Mouse (Mus musculus): ENCODE measurements around the gene Serpina3n. TPM values are rescaled to one million over a fixed set of nuclear protein-coding genes. Genes with fewer than 3 reads are reported as not detected.

Serpina3n gene
- total and polyA plus RNA-seq, 3 experiments: not detected

- Histone ChIP-seq H3K36me3 (replicated peaks in 1 of 2; ENCODE audit: control insufficient read depth in 1 of 2, insufficient read depth in 1 of 2, low read length in 1 of 2) (no peaks in the 10 kb centered on the region), H3K9me3 (replicated peaks; ENCODE audit: low read length) (no peaks in the 10 kb centered on the region), H3K9ac (ENCODE audit: insufficient read depth, low read depth) (no peak overlapping the region), H3K79me2 (replicated peaks; ENCODE audit: control insufficient read depth, extremely low read depth, insufficient read depth, poor library complexity, severe bottlenecking) (no peaks in the 10 kb centered on the region), H3K4me3 (replicated peaks in 1 of 3; ENCODE audit: low read depth in 2 of 3, low read length in 2 of 3, poor library complexity in 1 of 3) (no peak overlapping the region), H3K27me3 (replicated peaks) (peaks cover 36% of the 10 kb centered on the region), H3K4me1 (ENCODE audit: control insufficient read depth in 1 of 2, insufficient read depth in 2 of 2) (peaks cover 2 to 12% of the 10 kb centered on the region in 2 experiments; a peak in 3 of 4 replicates), H3K4me2 (ENCODE audit: insufficient read depth, low read depth, poor library complexity, severe bottlenecking) (no peak overlapping the region), H3K27ac (ENCODE audit: insufficient read depth, low read depth) (no peak overlapping the region)
- peak; percentile 51 for DNase-seq (ENCODE audit: extremely low read depth)
- TF ChIP-seq E2F4 (IDR thresholded peaks at IDR 0.05; ENCODE audit: insufficient replicate concordance, low read depth, low read length): no peak
- no peak for TF ChIP-seq MEF2A (IDR thresholded peaks at IDR 0.05; ENCODE audit: borderline replicate concordance, low read depth, low read length)
- no peak for TF ChIP-seq ZMIZ1 (IDR thresholded peaks at IDR 0.05; ENCODE audit: low read depth, low read length)
- TF ChIP-seq RAD21 (IDR thresholded peaks at IDR 0.05; ENCODE audit: low read depth, low read length): peak; percentile 53
- TF ChIP-seq IRF4 (IDR thresholded peaks at IDR 0.05; ENCODE audit: low read depth, low read length): no peak
- TF ChIP-seq ELF1 (IDR thresholded peaks at IDR 0.05; ENCODE audit: low read depth, low read length): no peak
- TF ChIP-seq TCF12 (IDR thresholded peaks at IDR 0.05; ENCODE audit: low read depth, low read length): no peak
- no peak for TF ChIP-seq CHD1 (IDR thresholded peaks at IDR 0.05; ENCODE audit: low read depth, low read length)
- TF ChIP-seq BHLHE40 (IDR thresholded peaks at IDR 0.05; ENCODE audit: low read depth, low read length): no peak
- TF ChIP-seq SMC3 (IDR thresholded peaks at IDR 0.05; ENCODE audit: low read depth, low read length): peak; percentile 73
- peak; percentile 74 to 75 for TF ChIP-seq CTCF (conservative IDR thresholded peaks at IDR 0.05 in 1 of 2, IDR thresholded peaks at IDR 0.05 in 1 of 2; ENCODE audit: low read depth in 2 of 2, low read length in 2 of 2)
- no peak for TF ChIP-seq PAX5 (IDR thresholded peaks at IDR 0.05; ENCODE audit: low read length)
- TF ChIP-seq JUND (conservative IDR thresholded peaks at IDR 0.05; ENCODE audit: low read depth, low read length): no peak
- no peak for TF ChIP-seq MAX (IDR thresholded peaks at IDR 0.05; ENCODE audit: low read length)
- TF ChIP-seq HCFC1 (IDR thresholded peaks at IDR 0.05; ENCODE audit: low read depth, low read length): no peak
- no peak for TF ChIP-seq GABPA (IDR thresholded peaks at IDR 0.05; ENCODE audit: insufficient replicate concordance, low read depth, low read length)
- in situ Hi-C loops (cut with MboI; ENCODE audit: low pct_ligation_motif_present, low pct_unique_long_range_greater_than_20kb, low sequenced_read_pairs) (loop anchor here (10.0 kb wide), 1 partner anchor 174 kb away; no protein-coding TSS in a partner anchor), dilution Hi-C loops (cut with MboI; ENCODE audit: extremely low pct_ligation_motif_present, extremely low pct_unique_long_range_greater_than_20kb, low sequenced_read_pairs) (no loop called here)
These were observed 12.6 kb downstream of the Serpina3n start for GRCm38 (mm10) chr12:104419136-104419462.

GRCm38 (mm10) chr12:104422615-104423392 lies 16.3 kb downstream of the Serpina3n start:
- dilution Hi-C loops (cut with MboI; ENCODE audit: extremely low pct_ligation_motif_present, extremely low pct_unique_long_range_greater_than_20kb, low sequenced_read_pairs) (no loop called here), in situ Hi-C loops (cut with MboI; ENCODE audit: low pct_ligation_motif_present, low pct_unique_long_range_greater_than_20kb, low sequenced_read_pairs) (loop anchor here (5.0 to 10.0 kb wide), 2 partner anchors 346 to 438 kb away; partner anchors contain the start of gene Serpina11)
- Histone ChIP-seq H3K9me3 (replicated peaks; ENCODE audit: low read length) (no peaks in the 10 kb centered on the region), H3K36me3 (replicated peaks in 1 of 2; ENCODE audit: control insufficient read depth in 1 of 2, insufficient read depth in 1 of 2, low read length in 1 of 2) (no peaks in the 10 kb centered on the region), H3K79me2 (replicated peaks; ENCODE audit: control insufficient read depth, extremely low read depth, insufficient read depth, poor library complexity, severe bottlenecking) (no peaks in the 10 kb centered on the region), H3K4me3 (replicated peaks in 1 of 3; ENCODE audit: low read depth in 2 of 3, low read length in 2 of 3, poor library complexity in 1 of 3) (no peak overlapping the region), H3K27me3 (replicated peaks) (peaks cover 57% of the 10 kb centered on the region), H3K4me1 (ENCODE audit: control insufficient read depth in 1 of 2, insufficient read depth in 2 of 2) (peaks cover 2 to 3% of the 10 kb centered on the region in 2 experiments; a peak in 2 of 4 replicates), H3K27ac (ENCODE audit: insufficient read depth, low read depth) (no peak overlapping the region), H3K9ac (ENCODE audit: insufficient read depth, low read depth) (no peak overlapping the region), H3K4me2 (ENCODE audit: insufficient read depth, low read depth, poor library complexity, severe bottlenecking) (no peak overlapping the region)
- TF ChIP-seq ZC3H11A (IDR thresholded peaks at IDR 0.05; ENCODE audit: low read depth, low read length) (no peak), NRF1 (IDR thresholded peaks at IDR 0.05; ENCODE audit: low read depth, low read length) (no peak), RCOR1 (conservative IDR thresholded peaks at IDR 0.05; ENCODE audit: low read depth, low read length) (no peak), POLR2AphosphoS2 (IDR thresholded peaks at IDR 0.05; ENCODE audit: low read depth, low read length) (no peak), USF2 (conservative IDR thresholded peaks at IDR 0.05; ENCODE audit: low read depth, low read length) (no peak), E2F4 (IDR thresholded peaks at IDR 0.05; ENCODE audit: insufficient replicate concordance, low read depth, low read length) (no peak), ZKSCAN1 (IDR thresholded peaks at IDR 0.05; ENCODE audit: borderline replicate concordance, low read depth, low read length) (no peak), SMC3 (IDR thresholded peaks at IDR 0.05; ENCODE audit: low read depth, low read length) (no peak), RAD21 (IDR thresholded peaks at IDR 0.05; ENCODE audit: low read depth, low read length) (no peak), KAT2A (IDR thresholded peaks at IDR 0.05; ENCODE audit: insufficient replicate concordance, low read length) (no peak)
- no peak for DNase-seq (ENCODE audit: extremely low read depth)
